Mouse (Mus musculus) small intestine, adult 2 months (tissue): ENCODE measurements around the gene Tmem102. TPM values are rescaled to one million over a fixed set of nuclear protein-coding genes. Genes with fewer than 3 reads are reported as not detected.

Source experiments
- H3K27ac ChIP-seq: fragments of 200-500 bp; 2 replicates; pipeline ENCODE4 v1.5.1; 2012; ENCODE audit warnings: low read depth, low read length, control low read depth, inconsistent platforms; ENCODE audit not compliant: insufficient read depth
- H3K27me3 ChIP-seq: fragments of 200-500 bp; 2 replicates; pipeline ENCODE4 v1.6.1; 2012; ENCODE audit warnings: mild to moderate bottlenecking, moderate library complexity, low read length, inconsistent platforms; ENCODE audit not compliant: control insufficient read depth, insufficient read depth
- H3K36me3 ChIP-seq: fragments of 200-500 bp; 2 replicates; pipeline ENCODE4 v1.6.1; 2012; ENCODE audit warnings: mild to moderate bottlenecking, low read length, control low read depth, inconsistent platforms; ENCODE audit not compliant: control insufficient read depth, insufficient read depth
- H3K4me1 ChIP-seq: fragments of 200-500 bp; 2 replicates; pipeline ENCODE4 v1.6.1; 2012; ENCODE audit warnings: low read length, inconsistent platforms, mixed read lengths; ENCODE audit not compliant: control insufficient read depth, insufficient read depth, insufficient read length
- H3K4me3 ChIP-seq: fragments of 200-500 bp; 2 replicates; pipeline ENCODE4 v1.5.1; 2012; ENCODE audit warnings: low read depth, mild to moderate bottlenecking, control low read depth, inconsistent platforms, low read length, moderate library complexity
- CTCF ChIP-seq: fragments of 200-500 bp; IDR thresholded peaks from 2 replicates; pipeline ENCODE4 v1.5.1; 2012; ENCODE audit warnings: low read depth, mild to moderate bottlenecking, control low read depth, inconsistent platforms, low read length, moderate library complexity, mixed read lengths; ENCODE audit not compliant: insufficient replicate concordance, insufficient read length; ENCODE audit errors: extremely low read depth
- POLR2A ChIP-seq: fragments of 200-500 bp; IDR thresholded peaks from 2 replicates; pipeline ENCODE4 v1.6.1; 2012; ENCODE audit warnings: low read depth, mild to moderate bottlenecking, control low read depth, inconsistent platforms, low read length, moderate library complexity
- WGBS: fragments of 180-500 bp; shearing (Covaris S2); methylation state at CpG from one replicate; pipeline ENCODE4 v1.1.7; 2018; 5-methylcytosine and 5-hydroxymethylcytosine counted together
- polyA plus RNA-seq: library from polyadenylated mRNA; depleted of rRNA; stranded (reverse); fragments of >200 nt; gene quantifications from 2 replicates; pipeline ENCODE4 v1.2.3, GENCODE M21; 2012

Tmem102 gene
- polyA plus RNA-seq, 1 experiment: 63.0 TPM

- peaks cover 19% of the 10 kb centered on the region for H3K4me1 ChIP-seq
- 0 out of 2 replicates have a peak, but pooled peaks cover 4% of the 10 kb centered on the region for H3K27me3 ChIP-seq
- no peaks in the 10 kb centered on the region for H3K36me3 ChIP-seq
- TF ChIP-seq CTCF (peak; percentile 64), POLR2A (peak; percentile 14; the same call in 1 of the 2 replicates)
- peak overlapping the region; percentile 64 for H3K4me3 ChIP-seq
- peak overlapping the region; percentile 77 for H3K27ac ChIP-seq
- 1% methylated on average over 60 of the region's 60 CpGs for WGBS
Observed at GRCm38 (mm10) chr11:69803786-69804651, 1.4 kb downstream of the Tmem102 start.

GRCm38 (mm10) chr11:69803328-69803727 is 2.1 kb downstream of the Tmem102 start:
- Histone ChIP-seq H3K4me1 (peaks cover 19% of the 10 kb centered on the region), H3K27me3 (0 out of 2 replicates have a peak, but pooled peaks cover 4% of the 10 kb centered on the region), H3K4me3 (peak overlapping the region; percentile 64), H3K27ac (peak overlapping the region; percentile 77), H3K36me3 (no peaks in the 10 kb centered on the region)
- TF ChIP-seq CTCF (no peak), POLR2A (no peak)
- 2% methylated on average over 12 of the region's 12 CpGs for WGBS

- TF ChIP-seq POLR2A (peak; percentile 84), CTCF (no peak)
- Histone ChIP-seq H3K27me3 (0 out of 2 replicates have a peak, but pooled peaks cover 4% of the 10 kb centered on the region), H3K27ac (peak overlapping the region; percentile 17; the same call in 1 of the 2 replicates), H3K36me3 (no peaks in the 10 kb centered on the region), H3K4me1 (peaks cover 19% of the 10 kb centered on the region), H3K4me3 (peak overlapping the region; percentile 64)
- WGBS: under 1% methylated on average over 33 of the region's 33 CpGs
Observed at GRCm38 (mm10) chr11:69802648-69803105, 2.7 kb downstream of the Tmem102 start.

- H3K4me3 ChIP-seq: peak within 1 kb of the TSS; percentile 64
- TF ChIP-seq CTCF (no peak), POLR2A (no peak)
- 4% methylated on average over 33 of the region's 33 CpGs for WGBS
- H3K4me1 ChIP-seq: peaks cover 19% of the 10 kb centered on the region
- H3K27me3 ChIP-seq: 0 out of 2 replicates have a peak, but pooled peaks cover 4% of the 10 kb centered on the region
- H3K36me3 ChIP-seq: no peaks in the 10 kb centered on the region
- H3K27ac ChIP-seq: peak within 1 kb of the TSS; percentile 17; the same call in 1 of the 2 replicates
Observed at GRCm38 (mm10) chr11:69801379-69801977, 3.9 kb downstream of the Tmem102 start, which contains the start of gene Fgf11. Gene Fgf11 (minus strand): TSS chr11:69801857.

GRCm38 (mm10) chr11:69800392-69801197 is 4.8 kb downstream of the Tmem102 start:
- Histone ChIP-seq H3K27me3 (0 out of 2 replicates have a peak, but pooled peaks cover 4% of the 10 kb centered on the region), H3K36me3 (no peaks in the 10 kb centered on the region), H3K4me1 (peaks cover 20% of the 10 kb centered on the region), H3K4me3 (peak overlapping the region; percentile 60), H3K27ac (no peak overlapping the region)
- 7% methylated on average over 36 of the region's 36 CpGs for WGBS
- TF ChIP-seq POLR2A (no peak), CTCF (no peak)

- Histone ChIP-seq H3K4me3 (no peak overlapping the region), H3K27ac (no peak overlapping the region)
Observed at GRCm38 (mm10) chr11:69800138-69800391, 5.4 kb downstream of the Tmem102 start.

More at GRCm38 (mm10) chr11:69800138-69800391, 5.4 kb downstream of the Tmem102 start:
- H3K36me3 ChIP-seq: no peaks in the 10 kb centered on the region
- WGBS: 31% methylated on average over 11 of the region's 11 CpGs
- TF ChIP-seq POLR2A (no peak), CTCF (no peak)
- H3K27me3 ChIP-seq: 0 out of 2 replicates have a peak, but pooled peaks cover 4% of the 10 kb centered on the region
- peaks cover 21% of the 10 kb centered on the region for H3K4me1 ChIP-seq
